Mouse (Mus musculus): Measurements from ENCODE around the gene Grn. TPM values are rescaled to one million over a fixed set of nuclear protein-coding genes. Genes with fewer than 3 reads are reported as not detected.

The Grn gene
- polyA plus RNA-seq, 1 experiment: 21.1 TPM

DNA sequence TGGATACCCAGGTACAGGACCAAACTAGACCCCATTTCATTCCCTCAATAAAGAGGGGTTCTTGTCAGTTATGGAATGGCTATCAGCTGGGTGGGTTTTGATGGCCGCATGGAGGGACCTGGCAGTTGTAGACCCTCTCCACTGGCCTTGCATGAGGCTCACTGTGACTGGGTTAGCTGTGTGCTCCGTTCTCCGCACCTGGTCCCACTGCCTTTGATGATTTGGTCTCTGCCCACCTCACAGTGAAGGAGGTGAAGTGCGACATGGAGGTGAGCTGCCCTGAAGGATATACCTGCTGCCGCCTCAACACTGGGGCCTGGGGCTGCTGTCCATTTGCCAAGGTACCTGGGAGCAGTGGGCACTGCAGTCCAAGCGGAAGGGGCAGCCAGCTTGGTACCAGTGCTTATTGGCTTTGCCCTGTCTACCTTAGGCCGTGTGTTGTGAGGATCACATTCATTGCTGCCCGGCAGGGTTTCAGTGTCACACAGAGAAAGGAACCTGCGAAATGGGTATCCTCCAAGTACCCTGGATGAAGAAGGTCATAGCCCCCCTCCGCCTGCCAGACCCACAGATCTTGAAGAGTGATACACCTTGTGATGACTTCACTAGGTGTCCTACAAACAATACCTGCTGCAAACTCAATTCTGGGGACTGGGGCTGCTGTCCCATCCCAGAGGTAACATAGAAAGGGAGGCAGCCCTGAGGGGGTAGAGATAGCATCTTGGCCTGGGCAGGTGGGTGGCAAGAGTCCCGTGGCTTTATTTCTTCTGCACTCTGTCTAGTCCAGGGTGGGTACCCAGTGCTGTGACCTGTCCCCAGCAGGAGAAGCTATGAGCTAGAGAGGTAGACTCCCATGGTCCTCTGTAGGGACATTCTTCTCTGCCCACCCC, 4.9 kb downstream of the Grn start:
- Histone ChIP-seq H3K36me3 (ENCODE audit: control insufficient read depth, insufficient read depth, low read length) (no peaks in the 10 kb centered on the region), H3K4me1 (ENCODE audit: control insufficient read depth, insufficient read depth, low read length) (peaks cover 20% of the 10 kb centered on the region), H3K27me3 (ENCODE audit: control insufficient read depth, insufficient read depth, low read length) (no peaks in the 10 kb centered on the region), H3K27ac (ENCODE audit: control insufficient read depth, insufficient read depth, low read depth, low read length) (no peak overlapping the region), H3K4me3 (ENCODE audit: control insufficient read depth, low read depth, low read length) (no peak overlapping the region)
- TF ChIP-seq POLR2A (IDR thresholded peaks at IDR 0.05; ENCODE audit: control insufficient read depth, low read depth, low read length) (no peak), CTCF (IDR thresholded peaks at IDR 0.05; ENCODE audit: control insufficient read depth, insufficient read depth, insufficient replicate concordance, low read depth, low read length) (no peak)

- H3K36me3 ChIP-seq (ENCODE audit: control insufficient read depth, insufficient read depth, low read length): no peaks in the 10 kb centered on the region
- no peaks in the 10 kb centered on the region for H3K27me3 ChIP-seq (ENCODE audit: control insufficient read depth, insufficient read depth, low read length)
- TF ChIP-seq CTCF (IDR thresholded peaks at IDR 0.05; ENCODE audit: control insufficient read depth, insufficient read depth, insufficient replicate concordance, low read depth, low read length) (no peak), POLR2A (IDR thresholded peaks at IDR 0.05; ENCODE audit: control insufficient read depth, low read depth, low read length) (no peak)
- H3K4me3 ChIP-seq (ENCODE audit: control insufficient read depth, low read depth, low read length): no peak overlapping the region
- H3K4me1 ChIP-seq (ENCODE audit: control insufficient read depth, insufficient read depth, low read length): peaks cover 16% of the 10 kb centered on the region
- H3K27ac ChIP-seq (ENCODE audit: control insufficient read depth, insufficient read depth, low read depth, low read length): no peak overlapping the region
Observed at GRCm38 (mm10) chr11:102435754-102436470, 5.8 kb downstream of the Grn start.

- no peaks in the 10 kb centered on the region for H3K27me3 ChIP-seq (ENCODE audit: control insufficient read depth, insufficient read depth, low read length)
- H3K27ac ChIP-seq (ENCODE audit: control insufficient read depth, insufficient read depth, low read depth, low read length): no peak overlapping the region
- TF ChIP-seq POLR2A (IDR thresholded peaks at IDR 0.05; ENCODE audit: control insufficient read depth, low read depth, low read length) (no peak), CTCF (IDR thresholded peaks at IDR 0.05; ENCODE audit: control insufficient read depth, insufficient read depth, insufficient replicate concordance, low read depth, low read length) (no peak)
- no peak overlapping the region for H3K4me3 ChIP-seq (ENCODE audit: control insufficient read depth, low read depth, low read length)
- H3K36me3 ChIP-seq (ENCODE audit: control insufficient read depth, insufficient read depth, low read length): no peaks in the 10 kb centered on the region
- H3K4me1 ChIP-seq (ENCODE audit: control insufficient read depth, insufficient read depth, low read length): peaks cover 16% of the 10 kb centered on the region
Observed at GRCm38 (mm10) chr11:102436471-102436790, 6.3 kb downstream of the Grn start.

GRCm38 (mm10) chr11:102437120-102438061, 7.3 kb downstream of the Grn start:
- TF ChIP-seq POLR2A (IDR thresholded peaks at IDR 0.05; ENCODE audit: control insufficient read depth, low read depth, low read length) (no peak), CTCF (IDR thresholded peaks at IDR 0.05; ENCODE audit: control insufficient read depth, insufficient read depth, insufficient replicate concordance, low read depth, low read length) (no peak)

GRCm38 (mm10) chr11:102438212-102439092, 8.3 kb downstream of the Grn start:
- H3K4me1 ChIP-seq (ENCODE audit: control insufficient read depth, insufficient read depth, low read length): peaks cover 16% of the 10 kb centered on the region
- H3K27me3 ChIP-seq (ENCODE audit: control insufficient read depth, insufficient read depth, low read length): no peaks in the 10 kb centered on the region
- H3K4me3 ChIP-seq (ENCODE audit: control insufficient read depth, low read depth, low read length): peak overlapping the region; percentile 85
- H3K27ac ChIP-seq (ENCODE audit: control insufficient read depth, insufficient read depth, low read depth, low read length): no peak overlapping the region
- TF ChIP-seq POLR2A (IDR thresholded peaks at IDR 0.05; ENCODE audit: control insufficient read depth, low read depth, low read length): no peak
- TF ChIP-seq CTCF (IDR thresholded peaks at IDR 0.05; ENCODE audit: control insufficient read depth, insufficient read depth, insufficient replicate concordance, low read depth, low read length): peak; percentile 81
- H3K36me3 ChIP-seq (ENCODE audit: control insufficient read depth, insufficient read depth, low read length): no peaks in the 10 kb centered on the region

More at GRCm38 (mm10) chr11:102437120-102438061, 7.3 kb downstream of the Grn start:
- peak overlapping the region; percentile 85 for H3K4me3 ChIP-seq (ENCODE audit: control insufficient read depth, low read depth, low read length)
- H3K27ac ChIP-seq (ENCODE audit: control insufficient read depth, insufficient read depth, low read depth, low read length): no peak overlapping the region
- no peaks in the 10 kb centered on the region for H3K36me3 ChIP-seq (ENCODE audit: control insufficient read depth, insufficient read depth, low read length)
- no peaks in the 10 kb centered on the region for H3K27me3 ChIP-seq (ENCODE audit: control insufficient read depth, insufficient read depth, low read length)
- peaks cover 16% of the 10 kb centered on the region for H3K4me1 ChIP-seq (ENCODE audit: control insufficient read depth, insufficient read depth, low read length)
